In the genomic region with DNA sequence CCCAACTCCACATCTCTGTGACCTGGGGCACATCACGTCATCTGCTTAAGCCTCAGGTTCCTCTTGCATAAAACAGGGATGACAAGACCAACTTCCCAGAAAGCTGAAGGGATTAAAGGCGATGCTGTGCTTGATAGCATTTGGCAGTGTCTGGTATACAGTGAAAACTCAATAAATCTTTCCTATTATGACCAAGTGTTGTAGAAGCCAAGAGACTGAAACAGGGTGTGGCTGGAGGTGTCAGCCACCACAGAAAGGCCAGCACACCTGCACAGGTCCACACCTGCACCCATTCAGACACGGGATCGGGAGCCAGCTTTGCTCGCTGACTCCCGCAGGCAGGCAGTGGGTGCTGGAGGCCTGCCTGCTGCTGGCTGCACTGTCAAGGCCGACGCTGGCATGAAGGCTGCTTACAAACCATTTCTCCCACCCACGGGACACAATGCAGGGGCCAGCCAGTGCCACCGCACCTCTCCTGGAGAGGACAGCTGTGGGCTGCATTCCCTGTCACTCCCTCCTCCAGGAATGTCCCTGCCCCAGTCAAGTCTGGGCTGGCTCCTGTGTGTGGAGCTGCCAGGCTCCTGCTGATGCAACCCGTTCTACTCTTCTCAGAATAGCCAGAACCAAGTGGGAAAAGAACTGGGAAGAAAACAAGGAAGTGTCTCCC, we compare ENCODE assay signal across 1 mouse cellular context.
TF ChIP-seq lines count a peak whose summit lies in the region.

No protein-coding gene starts in this region.

TF ChIP-seq in MEL, 35 proteins besides CTCF, POLR2A, EP300 and RAD21 (continued from another document):
- no peak for TF ChIP-seq NELFE (IDR thresholded peaks at IDR 0.05; ENCODE audit: low read depth, low read length)
- TF ChIP-seq USF1 (IDR thresholded peaks at IDR 0.05; ENCODE audit: low read depth, low read length): no peak
- no peak for TF ChIP-seq ZKSCAN1 (IDR thresholded peaks at IDR 0.05; ENCODE audit: low read depth, low read length)
- TF ChIP-seq GABPA (IDR thresholded peaks at IDR 0.05; ENCODE audit: low read depth, low read length): no peak
- TF ChIP-seq MEF2A (IDR thresholded peaks at IDR 0.05; ENCODE audit: extremely low read depth, insufficient replicate concordance, low read depth, low read length, poor library complexity, severe bottlenecking): no peak
- TF ChIP-seq POLR2AphosphoS2 (IDR thresholded peaks at IDR 0.05; ENCODE audit: low read length): no peak
- TF ChIP-seq MAZ (IDR thresholded peaks at IDR 0.05; ENCODE audit: low read depth, low read length): no peak
- no peak for TF ChIP-seq CHD1 (IDR thresholded peaks at IDR 0.05; ENCODE audit: low read depth, low read length)
- no peak for TF ChIP-seq JUND (IDR thresholded peaks at IDR 0.05; ENCODE audit: low read depth, low read length)
- no peak for TF ChIP-seq ZMIZ1 (IDR thresholded peaks at IDR 0.05; ENCODE audit: low read depth, low read length)
- no peak for TF ChIP-seq ETS1 (IDR thresholded peaks at IDR 0.05; ENCODE audit: low read depth, low read length)
